Mouse (Mus musculus) kidney, postnatal 0 days (tissue): ENCODE measurements around the gene Polg. TPM values are rescaled to one million over a fixed set of nuclear protein-coding genes. Genes with fewer than 3 reads are reported as not detected.
A peak's percentile ranks its signal among the peaks of the same experiment; 100 is the strongest.

Experiments used
- ATAC-seq: fragments of 200-750 bp; cut with Nextera tagmentation; replicated peaks from 2 replicates; pipeline ENCODE4 v1.8.0; 2017; ENCODE audit warnings: low read depth, moderate number of reproducible peaks, moderate TSS enrichment, moderate library complexity; ENCODE audit not compliant: low FRiP score
- DNase-seq: peaks from one replicate; pipeline ENCODE4 v3.0.0-alpha.2; 2016; ENCODE audit warnings: low spot score
- H3K27ac ChIP-seq: fragments of 300-500 bp; sonication (generic); 2 replicates; pipeline ENCODE4 v1.5.1; 2014; ENCODE audit warnings: mild to moderate bottlenecking
- H3K27me3 ChIP-seq: fragments of 300-500 bp; sonication (generic); 2 replicates; pipeline ENCODE4 v1.6.1; 2014; ENCODE audit warnings: low read length, mixed read lengths; ENCODE audit not compliant: insufficient read depth
- H3K36me3 ChIP-seq: fragments of 300-500 bp; sonication (generic); 2 replicates; pipeline ENCODE4 v1.6.1; 2014; ENCODE audit warnings: low read length, mixed read lengths; ENCODE audit not compliant: insufficient read depth
- H3K4me1 ChIP-seq: fragments of 300-500 bp; sonication (generic); replicated peaks from 2 replicates; pipeline ENCODE4 v1.6.1; 2014; ENCODE audit warnings: antibody characterized with exemption, low read length, mixed read lengths; ENCODE audit not compliant: insufficient read depth
- H3K4me2 ChIP-seq: fragments of 300-500 bp; sonication (generic); 2 replicates; pipeline ENCODE4 v1.6.1; 2014; ENCODE audit warnings: mild to moderate bottlenecking, low read length, moderate library complexity, mixed read lengths
- H3K4me3 ChIP-seq: fragments of 300-500 bp; sonication (generic); replicated peaks from 2 replicates; pipeline ENCODE4 v1.5.1; 2014; ENCODE audit warnings: low read depth, low read length
- H3K9ac ChIP-seq: fragments of 300-500 bp; sonication (generic); 2 replicates; pipeline ENCODE4 v1.6.1; 2014; ENCODE audit warnings: low read depth, low read length
- H3K9me3 ChIP-seq: fragments of 300-500 bp; sonication (generic); replicated peaks from 2 replicates; pipeline ENCODE4 v1.6.1; 2016; ENCODE audit warnings: low read length, inconsistent platforms, mixed read lengths
- CTCF ChIP-seq: IDR thresholded peaks from 2 replicates; pipeline ENCODE4 v1.5.1; 2016; ENCODE audit warnings: antibody characterized with exemption, low read depth, mild to moderate bottlenecking, moderate library complexity
- WGBS: fragments of 180-500 bp; shearing (Covaris S2); extraction: QIAGEN DNeasy Blood & Tissue Kit; methylation state at CpG from one replicate; pipeline ENCODE4 v1.1.7; 2014; 5-methylcytosine and 5-hydroxymethylcytosine counted together
- polyA plus RNA-seq: library from polyadenylated mRNA; unstranded; fragments of >200 nt; fragmentation: Nextera tagmentation; extraction: Ambion mirVana; gene quantifications from 2 replicates; pipeline ENCODE4 v1.2.1, GENCODE M21; 2015

Polg gene
- polyA plus RNA-seq, 1 experiment from 2014 or later = 22.8 TPM

DNA sequence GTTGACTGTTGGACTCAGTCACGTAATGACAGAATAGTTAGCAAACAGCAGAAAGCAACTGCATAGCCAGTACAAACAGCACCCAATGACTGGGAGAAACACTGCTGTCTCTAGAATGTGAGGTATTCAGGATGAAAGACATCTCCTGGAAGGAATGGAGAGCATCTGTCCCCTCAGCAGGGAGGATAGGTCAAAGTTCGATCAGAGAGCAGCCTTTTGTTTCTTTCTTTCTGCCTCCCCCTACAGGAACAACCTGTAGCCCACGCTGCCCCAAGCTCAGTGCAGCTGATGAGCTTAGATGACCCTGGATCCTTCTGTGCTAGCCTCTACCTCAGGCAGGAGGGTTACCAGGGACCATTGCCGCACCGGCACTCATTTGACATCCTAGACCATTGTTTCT, 37.9 kb downstream of the Polg start:
- ATAC-seq (no peak), DNase-seq (peak; percentile 9)
- no peak overlapping the region for H3K4me2 ChIP-seq
- H3K9me3 ChIP-seq = no peaks in the 10 kb centered on the region
- H3K4me3 ChIP-seq = no peak overlapping the region
- H3K9ac ChIP-seq = no peak overlapping the region
- H3K4me1 ChIP-seq = no peaks in the 10 kb centered on the region
- WGBS = 64% methylated on average over 5 of the region's 5 CpGs
- no peaks in the 10 kb centered on the region for H3K36me3 ChIP-seq
- H3K27me3 ChIP-seq = no peaks in the 10 kb centered on the region
- no peak for TF ChIP-seq CTCF
- no peak overlapping the region for H3K27ac ChIP-seq

DNA sequence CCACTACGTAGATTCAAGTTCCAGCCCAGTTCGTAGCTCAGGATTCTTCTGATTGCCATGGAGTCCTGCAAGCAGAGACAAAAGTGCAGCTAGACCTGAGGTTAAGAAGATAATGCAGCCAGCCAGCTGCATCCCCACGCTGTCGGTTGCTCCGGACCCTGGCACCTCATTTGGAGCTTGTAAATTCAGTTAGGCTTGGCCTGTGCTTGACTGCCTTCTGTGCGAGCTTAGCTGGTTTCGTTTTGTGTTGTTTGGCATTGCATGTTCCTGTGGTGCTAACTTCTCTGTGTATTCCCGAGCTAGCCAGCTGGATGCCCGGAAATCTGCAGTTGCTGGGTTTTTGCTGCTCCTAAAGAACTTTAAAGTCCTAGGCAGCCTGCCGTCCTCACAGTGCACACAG, 40.4 kb downstream of the Polg start:
- H3K9me3 ChIP-seq = no peaks in the 10 kb centered on the region
- H3K27ac ChIP-seq = no peak overlapping the region
- H3K4me2 ChIP-seq = no peak overlapping the region
- no peak overlapping the region for H3K9ac ChIP-seq
- no peak overlapping the region for H3K4me3 ChIP-seq
- ATAC-seq (no peak), DNase-seq (no peak)
- H3K4me1 ChIP-seq = no peaks in the 10 kb centered on the region
- H3K36me3 ChIP-seq = no peaks in the 10 kb centered on the region
- no peaks in the 10 kb centered on the region for H3K27me3 ChIP-seq
- TF ChIP-seq CTCF = no peak
- 83% methylated on average over 10 of the region's 10 CpGs for WGBS

DNA sequence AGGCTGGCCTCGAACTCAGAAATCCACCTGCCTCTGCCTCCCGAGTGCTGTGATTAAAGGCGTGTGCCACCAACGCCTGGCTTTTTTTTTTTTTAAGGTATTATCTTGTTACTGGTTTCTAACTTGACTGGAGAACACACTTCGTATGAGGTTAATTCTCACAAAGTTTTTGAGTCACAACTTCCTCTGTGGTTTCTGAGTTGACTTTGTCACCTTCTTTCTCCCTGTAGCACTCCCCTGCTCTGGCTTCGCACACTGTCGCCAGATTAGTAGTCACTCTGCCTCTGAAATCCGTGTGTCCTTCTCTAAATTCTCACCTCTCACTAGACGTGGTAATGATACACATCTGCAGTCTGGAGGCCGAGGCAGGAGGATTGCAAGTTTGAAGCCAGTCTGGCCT, 43.3 kb downstream of the Polg start:
- DNase-seq = no peak
- H3K4me3 ChIP-seq = no peak overlapping the region
- no peaks in the 10 kb centered on the region for H3K9me3 ChIP-seq
- H3K36me3 ChIP-seq = no peaks in the 10 kb centered on the region
- H3K4me2 ChIP-seq = no peak overlapping the region
- H3K4me1 ChIP-seq = no peaks in the 10 kb centered on the region
- TF ChIP-seq CTCF = no peak
- ATAC-seq = no peak
- H3K27me3 ChIP-seq = no peaks in the 10 kb centered on the region
- H3K27ac ChIP-seq = no peak overlapping the region
- no peak overlapping the region for H3K9ac ChIP-seq
- 91% methylated on average over 10 of the region's 10 CpGs for WGBS

DNA sequence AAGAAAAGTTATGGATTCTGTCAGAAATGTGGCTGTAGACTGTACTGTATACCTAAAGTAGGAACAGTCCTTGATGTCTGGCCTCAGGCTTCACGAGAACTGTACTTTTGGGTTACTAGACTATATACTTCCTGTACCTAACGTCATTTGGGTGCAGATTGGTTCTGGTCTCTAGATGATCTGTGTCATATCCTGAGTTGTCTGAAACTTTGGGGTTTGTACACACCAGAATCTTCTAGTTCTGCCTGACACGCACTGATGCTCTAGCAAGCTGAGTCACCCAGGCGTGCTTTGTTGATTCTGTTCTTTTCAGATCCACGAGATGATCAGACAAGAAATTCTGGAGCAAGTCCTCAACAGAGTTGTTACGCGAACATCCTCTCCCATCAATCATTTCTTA, 46.2 kb downstream of the Polg start:
- WGBS = 80% methylated on average over 7 of the region's 7 CpGs
- no peaks in the 10 kb centered on the region for H3K4me1 ChIP-seq
- no peak overlapping the region for H3K4me3 ChIP-seq
- no peak for TF ChIP-seq CTCF
- no peak overlapping the region for H3K27ac ChIP-seq
- H3K4me2 ChIP-seq = no peak overlapping the region
- DNase-seq (no peak), ATAC-seq (no peak)
- H3K9me3 ChIP-seq = no peaks in the 10 kb centered on the region
- no peaks in the 10 kb centered on the region for H3K36me3 ChIP-seq
- H3K9ac ChIP-seq = no peak overlapping the region
- no peaks in the 10 kb centered on the region for H3K27me3 ChIP-seq

DNA sequence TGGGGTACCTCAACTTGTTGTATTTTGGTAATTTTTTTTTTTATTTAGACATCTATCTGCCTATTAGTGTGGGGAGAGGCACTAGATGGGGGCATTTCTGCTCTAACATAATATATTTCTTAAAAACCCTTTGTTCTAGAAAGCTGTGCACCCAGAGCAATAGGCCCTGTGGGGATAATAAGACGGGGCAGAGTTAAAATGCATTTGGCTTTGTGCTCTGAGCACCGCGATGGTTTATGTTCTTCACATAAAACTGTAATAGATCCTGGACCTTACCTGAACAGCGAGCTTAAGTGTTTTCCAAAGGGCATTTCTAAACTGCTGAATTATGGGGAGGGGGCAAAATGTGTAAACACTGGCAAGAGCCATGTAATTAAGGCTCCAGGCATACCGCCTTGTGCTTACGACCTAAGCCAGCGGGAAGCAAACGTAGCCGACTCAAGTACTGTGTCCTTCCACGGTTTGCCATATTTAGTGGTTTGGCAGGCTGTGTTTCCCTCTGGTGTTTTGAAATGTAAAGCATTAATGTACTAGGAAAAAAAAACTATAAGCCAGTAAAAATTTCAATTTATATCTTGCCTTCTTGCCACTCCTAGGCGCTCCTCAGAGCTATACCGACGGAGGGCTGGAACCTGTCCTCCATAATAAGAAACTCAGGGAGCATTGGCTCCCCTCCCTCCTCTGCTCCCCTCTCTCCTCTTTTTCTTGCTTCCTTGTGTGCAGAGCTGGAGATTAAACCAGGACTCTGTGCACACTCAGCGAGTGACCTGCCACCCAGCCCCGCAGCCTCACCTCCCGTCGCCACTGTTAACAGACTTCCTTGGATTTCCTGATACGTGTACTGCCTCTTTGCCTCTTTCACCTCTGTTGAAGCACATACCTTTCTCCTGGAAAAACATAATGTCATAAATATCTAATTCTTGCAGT, 51.5 kb downstream of the Polg start:
- Histone ChIP-seq H3K27me3 (no peaks in the 10 kb centered on the region), H3K4me1 (no peaks in the 10 kb centered on the region), H3K4me2 (no peak overlapping the region), H3K9me3 (no peaks in the 10 kb centered on the region), H3K4me3 (no peak overlapping the region), H3K9ac (no peak overlapping the region), H3K27ac (no peak overlapping the region), H3K36me3 (no peaks in the 10 kb centered on the region)
- WGBS = 59% methylated on average over 18 of the region's 18 CpGs
- no peak for TF ChIP-seq CTCF
- ATAC-seq = no peak
- no peak for DNase-seq

GRCm38 (mm10) chr7:79400296-79400695, 65.9 kb downstream of the Polg start:
- no peaks in the 10 kb centered on the region for H3K27me3 ChIP-seq
- no peaks in the 10 kb centered on the region for H3K4me1 ChIP-seq
- no peak for DNase-seq
- no peak overlapping the region for H3K9ac ChIP-seq
- no peak overlapping the region for H3K27ac ChIP-seq
- H3K4me2 ChIP-seq = no peak overlapping the region
- no peak overlapping the region for H3K4me3 ChIP-seq
- no peak for TF ChIP-seq CTCF
- no peaks in the 10 kb centered on the region for H3K9me3 ChIP-seq
- ATAC-seq = no peak
- WGBS = 78% methylated on average over 3 of the region's 3 CpGs
- H3K36me3 ChIP-seq = no peaks in the 10 kb centered on the region
